Mouse (Mus musculus) CH12.LX (cell line): ENCODE results near the gene Trim60. TPM values are rescaled to one million over a fixed set of nuclear protein-coding genes. Genes with fewer than 3 reads are reported as not detected.

Experiments used
- DNase-seq: peaks from one replicate; pipeline ENCODE4 v3.0.0-alpha.2; 2013; ENCODE audit errors: extremely low read depth
- H3K27ac ChIP-seq: 2 replicates; pipeline ENCODE4 v1.5.1; 2012; ENCODE audit warnings: low read depth, mild to moderate bottlenecking, control low read depth, moderate library complexity; ENCODE audit not compliant: insufficient read depth
- H3K27me3 ChIP-seq: replicated peaks from 2 replicates; pipeline ENCODE3; 2012; ENCODE audit warnings: inconsistent platforms
- H3K36me3 ChIP-seq, 2 experiments: replicated peaks in 1 of 2; 2 replicates each; pipeline versions ENCODE3 to v1.6.1; 2012; ENCODE audit warnings: inconsistent platforms in 1 of 2, low read length in 1 of 2, mild to moderate bottlenecking in 1 of 2, mixed read lengths in 1 of 2, moderate library complexity in 1 of 2; ENCODE audit not compliant: control insufficient read depth in 1 of 2, insufficient read depth in 1 of 2
- H3K4me1 ChIP-seq, 2 experiments: 2 replicates each; pipeline ENCODE4 v1.6.1; 2012; ENCODE audit warnings: inconsistent platforms in 1 of 2, moderate library complexity in 1 of 2; ENCODE audit not compliant: insufficient read depth in 2 of 2, control insufficient read depth in 1 of 2
- H3K4me2 ChIP-seq: 2 replicates; pipeline ENCODE4 v1.6.1; 2012; ENCODE audit warnings: low read depth, mild to moderate bottlenecking, control low read depth; ENCODE audit not compliant: poor library complexity, insufficient read depth, severe bottlenecking
- H3K4me3 ChIP-seq, 3 experiments: fragments of 150-350 bp in 1 of 3; sonication (generic) in 1 of 3; replicated peaks in 1 of 3; 2 replicates each; pipeline versions ENCODE3 to v1.5.1; 2011 to 2012; ENCODE audit warnings: low read depth in 2 of 3, low read length in 2 of 3, mild to moderate bottlenecking in 2 of 3, moderate library complexity in 2 of 3, control low read depth in 1 of 3, improper control_type of control experiment in 1 of 3, inconsistent platforms in 1 of 3, mixed read lengths in 1 of 3; ENCODE audit not compliant: poor library complexity in 1 of 3
- H3K79me2 ChIP-seq: replicated peaks from 2 replicates; pipeline ENCODE4 v1.6.1; 2012; ENCODE audit warnings: mild to moderate bottlenecking, moderate library complexity; ENCODE audit not compliant: control insufficient read depth, poor library complexity, insufficient read depth, severe bottlenecking; ENCODE audit errors: extremely low read depth
- H3K9ac ChIP-seq: 2 replicates; pipeline ENCODE4 v1.6.1; 2012; ENCODE audit warnings: low read depth, mild to moderate bottlenecking, control low read depth, moderate library complexity; ENCODE audit not compliant: insufficient read depth
- H3K9me3 ChIP-seq: replicated peaks from 2 replicates; pipeline ENCODE3; 2012; ENCODE audit warnings: low read length, inconsistent platforms, mixed read lengths
- E2F4 ChIP-seq: IDR thresholded peaks from 2 replicates; pipeline ENCODE4 v1.6.1; 2011; ENCODE audit warnings: low read depth, low read length, improper control_type of control experiment; ENCODE audit not compliant: insufficient replicate concordance
- ELF1 ChIP-seq: IDR thresholded peaks from 2 replicates; pipeline ENCODE4 v1.6.1; 2014; ENCODE audit warnings: low read depth, mild to moderate bottlenecking, inconsistent platforms, low read length, improper control_type of control experiment
- GABPA ChIP-seq: IDR thresholded peaks from 2 replicates; pipeline ENCODE4 v1.6.1; 2012; ENCODE audit warnings: low read depth, low read length, improper control_type of control experiment, inconsistent platforms; ENCODE audit not compliant: insufficient replicate concordance
- IRF4 ChIP-seq: IDR thresholded peaks from 2 replicates; pipeline ENCODE4 v1.6.1; 2014; ENCODE audit warnings: low read depth, mild to moderate bottlenecking, inconsistent platforms, low read length, improper control_type of control experiment
- JUND ChIP-seq: conservative IDR thresholded peaks from 2 replicates; pipeline ENCODE4 v1.6.1; 2011; ENCODE audit warnings: low read depth, low read length, improper control_type of control experiment
- MEF2A ChIP-seq: IDR thresholded peaks from 2 replicates; pipeline ENCODE4 v1.6.1; 2014; ENCODE audit warnings: low read depth, mild to moderate bottlenecking, inconsistent platforms, low read length, improper control_type of control experiment, borderline replicate concordance
- MYC ChIP-seq: IDR thresholded peaks from 2 replicates; pipeline ENCODE4 v1.6.1; 2011; ENCODE audit warnings: low read depth, mild to moderate bottlenecking, improper control_type of control experiment, low read length
- PAX5 ChIP-seq: IDR thresholded peaks from 2 replicates; pipeline ENCODE4 v1.6.1; 2012; ENCODE audit warnings: low read length, inconsistent platforms, mixed read lengths
- POLR2AphosphoS2 ChIP-seq: IDR thresholded peaks from 2 replicates; pipeline ENCODE4 v1.6.1; 2011; ENCODE audit warnings: low read depth, low read length, improper control_type of control experiment
- RCOR1 ChIP-seq: conservative IDR thresholded peaks from 2 replicates; pipeline ENCODE4 v1.6.1; 2012; ENCODE audit warnings: low read depth, mild to moderate bottlenecking, inconsistent platforms, low read length, improper control_type of control experiment
- SIN3A ChIP-seq: IDR thresholded peaks from 2 replicates; pipeline ENCODE4 v1.6.1; 2012; ENCODE audit warnings: low read length, improper control_type of control experiment, inconsistent platforms
- SMC3 ChIP-seq: IDR thresholded peaks from 2 replicates; pipeline ENCODE4 v1.6.1; 2011; ENCODE audit warnings: low read depth, low read length, improper control_type of control experiment
- TCF12 ChIP-seq: IDR thresholded peaks from 2 replicates; pipeline ENCODE4 v1.6.1; 2014; ENCODE audit warnings: low read depth, mild to moderate bottlenecking, inconsistent platforms, low read length, improper control_type of control experiment
- ZC3H11A ChIP-seq: IDR thresholded peaks from 2 replicates; pipeline ENCODE4 v1.6.1; 2012; ENCODE audit warnings: low read depth, mild to moderate bottlenecking, inconsistent platforms, low read length, improper control_type of control experiment
- ZKSCAN1 ChIP-seq: IDR thresholded peaks from 2 replicates; pipeline ENCODE4 v1.6.1; 2012; ENCODE audit warnings: low read depth, inconsistent platforms, low read length, improper control_type of control experiment, borderline replicate concordance
- ZNF384 ChIP-seq: IDR thresholded peaks from 2 replicates; pipeline ENCODE4 v1.6.1; 2012; ENCODE audit warnings: low read depth, low read length, improper control_type of control experiment, inconsistent platforms
- dilution Hi-C: fragments of 300-500 bp; cut with MboI; formaldehyde crosslinking; loops from 2 replicates; pipeline ENCODE4 v1.14.3; 2020; ENCODE audit warnings: low sequenced_read_pairs; ENCODE audit not compliant: extremely low pct_unique_long_range_greater_than_20kb, extremely low pct_ligation_motif_present
- in situ Hi-C: fragments of 300-500 bp; cut with MboI; formaldehyde crosslinking; loops from 3 replicates; pipeline ENCODE4 v1.14.3; 2019; ENCODE audit warnings: low sequenced_read_pairs, low pct_ligation_motif_present, low pct_unique_long_range_greater_than_20kb, mixed read lengths
- polyA plus RNA-seq: library from polyadenylated mRNA; unstranded; fragments of >175 nt; gene quantifications from 2 replicates; pipeline ENCODE4 v1.2.1, GENCODE M21; 2012; ENCODE audit warnings: low read depth; ENCODE audit not compliant: insufficient read length
- total RNA-seq, 2 experiments: library from RNA; depleted of rRNA; stranded (reverse); fragments of 300-350 nt in 1 of 2; fragments of >200 nt in 1 of 2; gene quantifications; 2 replicates each; pipeline ENCODE4 v1.2.3; 2012 to 2014

The Trim60 gene
- total and polyA plus RNA-seq, 3 experiments: not detected

DNA sequence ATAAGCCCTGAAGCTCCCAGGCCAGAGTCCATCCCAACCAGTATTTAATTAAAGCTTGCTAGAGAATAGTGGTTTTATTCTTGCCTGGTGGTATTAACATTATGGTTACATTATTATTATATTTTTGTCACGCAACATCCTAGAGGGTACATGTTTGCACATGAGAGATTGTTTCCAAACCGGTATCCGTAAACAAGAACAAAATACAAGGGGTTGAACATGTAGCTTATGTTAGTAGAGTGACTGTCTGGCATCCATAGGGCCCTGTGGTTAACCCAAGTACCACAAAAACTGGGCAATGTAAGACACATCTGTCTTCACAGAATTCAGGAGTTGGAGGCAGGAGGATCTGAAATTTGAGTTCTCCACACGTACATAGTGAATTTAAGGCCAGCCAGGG lies 48.6 kb upstream of the Trim60 start:
- Histone ChIP-seq H3K79me2 (no peaks in the 10 kb centered on the region), H3K27me3 (no peaks in the 10 kb centered on the region), H3K4me3 (no peak overlapping the region), H3K27ac (no peak overlapping the region), H3K36me3 (no peaks in the 10 kb centered on the region), H3K4me2 (no peak overlapping the region), H3K9ac (no peak overlapping the region), H3K9me3 (no peaks in the 10 kb centered on the region), H3K4me1 (peaks cover 0 to 8% of the 10 kb centered on the region in 2 experiments; a peak in 1 of 4 replicates)
- no peak for DNase-seq
- TF ChIP-seq IRF4: no peak
- no peak for TF ChIP-seq ZC3H11A
- no peak for TF ChIP-seq POLR2AphosphoS2
- TF ChIP-seq SIN3A: no peak
- TF ChIP-seq TCF12: no peak
- in situ Hi-C loops: no loop called here
- dilution Hi-C loops: no loop called here

DNA sequence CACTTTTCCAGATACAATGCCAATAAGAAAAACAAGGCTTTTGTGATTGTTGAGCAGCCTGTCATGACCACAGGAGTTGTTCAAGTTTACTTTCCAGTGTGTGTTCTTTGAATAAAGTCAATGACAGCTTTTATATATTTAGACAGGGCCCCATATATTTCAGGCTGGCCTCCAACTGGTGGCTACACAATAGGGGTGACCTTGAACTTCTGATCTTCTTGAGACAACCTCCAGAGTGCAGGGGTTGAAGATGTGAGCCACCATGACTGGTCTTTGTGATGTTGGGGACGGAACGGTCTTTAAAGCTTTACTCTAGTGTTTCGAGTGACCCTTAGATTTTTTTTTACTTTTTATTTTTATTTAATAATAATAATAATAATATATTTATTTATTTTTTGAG lies 47.2 kb upstream of the Trim60 start:
- Histone ChIP-seq H3K9ac (no peak overlapping the region), H3K4me3 (no peak overlapping the region), H3K4me2 (no peak overlapping the region), H3K9me3 (no peaks in the 10 kb centered on the region), H3K79me2 (no peaks in the 10 kb centered on the region), H3K36me3 (no peaks in the 10 kb centered on the region), H3K27ac (no peak overlapping the region), H3K27me3 (no peaks in the 10 kb centered on the region), H3K4me1 (peaks cover 0 to 8% of the 10 kb centered on the region in 2 experiments; a peak in 1 of 4 replicates)
- dilution Hi-C loops (no loop called here), in situ Hi-C loops (no loop called here)
- TF ChIP-seq E2F4 (no peak), ELF1 (no peak), SMC3 (no peak), PAX5 (no peak), MEF2A (no peak), IRF4 (no peak), JUND (no peak)
- no peak for DNase-seq

DNA sequence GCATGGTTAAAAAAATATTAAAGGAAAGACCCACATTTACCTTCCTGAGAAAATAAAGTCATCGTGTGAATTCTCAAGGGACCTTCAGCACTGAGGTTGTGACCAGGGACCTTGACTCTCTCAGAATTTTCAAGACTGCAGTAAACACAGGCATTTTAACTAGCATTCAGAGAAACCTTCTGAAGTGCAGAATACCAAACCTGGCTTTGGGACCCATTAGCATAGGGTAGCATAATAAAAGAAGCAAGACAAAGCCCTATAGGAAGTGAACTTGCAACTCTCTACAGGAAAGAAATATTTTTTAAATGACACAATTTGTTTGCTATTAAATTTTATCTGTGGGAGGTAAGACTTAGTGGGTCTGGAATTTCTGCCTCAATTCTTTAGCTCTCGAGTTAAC lies 45.7 kb upstream of the Trim60 start:
- in situ Hi-C loops (no loop called here), dilution Hi-C loops (no loop called here)
- no peak for DNase-seq
- Histone ChIP-seq H3K9ac (no peak overlapping the region), H3K36me3 (no peaks in the 10 kb centered on the region), H3K4me2 (no peak overlapping the region), H3K27me3 (no peaks in the 10 kb centered on the region), H3K4me3 (no peak overlapping the region), H3K4me1 (peaks cover 0 to 8% of the 10 kb centered on the region in 2 experiments; a peak in 1 of 4 replicates), H3K9me3 (no peaks in the 10 kb centered on the region), H3K79me2 (no peaks in the 10 kb centered on the region), H3K27ac (no peak overlapping the region)
- no peak for TF ChIP-seq ZKSCAN1
- TF ChIP-seq PAX5: no peak
- no peak for TF ChIP-seq ZNF384
- TF ChIP-seq ZC3H11A: no peak
- TF ChIP-seq RCOR1: no peak
- no peak for TF ChIP-seq GABPA
- no peak for TF ChIP-seq MYC
